Mouse (Mus musculus) heart, postnatal 0 days (tissue): Measurements from ENCODE around the gene C8b. TPM values are rescaled to one million over a fixed set of nuclear protein-coding genes. Genes with fewer than 3 reads are reported as not detected.

Experiments used
- ATAC-seq: fragments of 200-750 bp; cut with Nextera tagmentation; 2 replicates; pipeline ENCODE4 v1.8.0; 2017; ENCODE audit warnings: low read depth, moderate number of reproducible peaks, moderate library complexity; ENCODE audit not compliant: insufficient read depth
- DNase-seq: peaks from one replicate; pipeline ENCODE4 v3.0.0-alpha.2; 2016; ENCODE audit warnings: low spot score
- H3K27ac ChIP-seq: fragments of 300-500 bp; sonication (generic); 2 replicates; pipeline ENCODE4 v1.5.1; 2014; ENCODE audit warnings: low read depth, mild to moderate bottlenecking
- H3K27me3 ChIP-seq: fragments of 300-500 bp; sonication (generic); 2 replicates; pipeline ENCODE4 v1.6.1; 2014; ENCODE audit warnings: low read length, mixed read lengths; ENCODE audit not compliant: control insufficient read depth, insufficient read depth
- H3K36me3 ChIP-seq: fragments of 300-500 bp; sonication (generic); replicated peaks from 2 replicates; pipeline ENCODE4 v1.6.1; 2014; ENCODE audit warnings: low read length, mixed read lengths; ENCODE audit not compliant: control insufficient read depth, insufficient read depth
- H3K4me1 ChIP-seq: fragments of 300-500 bp; sonication (generic); 2 replicates; pipeline ENCODE4 v1.6.1; 2014; ENCODE audit warnings: antibody characterized with exemption; ENCODE audit not compliant: control insufficient read depth, insufficient read depth
- H3K4me2 ChIP-seq: fragments of 300-500 bp; sonication (generic); 2 replicates; pipeline ENCODE4 v1.6.1; 2014; ENCODE audit warnings: low read depth, mild to moderate bottlenecking, low read length, moderate library complexity
- H3K4me3 ChIP-seq: fragments of 300-500 bp; sonication (generic); 2 replicates; pipeline ENCODE4 v1.5.1; 2014; ENCODE audit warnings: low read depth, low read length
- H3K9ac ChIP-seq: fragments of 300-500 bp; sonication (generic); replicated peaks from 2 replicates; pipeline ENCODE4 v1.6.1; 2014; ENCODE audit warnings: low read depth, low read length, mixed read lengths
- H3K9me3 ChIP-seq: fragments of 300-500 bp; sonication (generic); replicated peaks from 2 replicates; pipeline ENCODE4 v1.6.1; 2016; ENCODE audit warnings: low read length; ENCODE audit not compliant: control insufficient read depth
- CTCF ChIP-seq: IDR thresholded peaks from 2 replicates; pipeline ENCODE4 v1.5.1; 2016; ENCODE audit warnings: antibody characterized with exemption, control low read depth, low read depth
- EP300 ChIP-seq: IDR thresholded peaks from 2 replicates; pipeline ENCODE4 v1.6.1; 2016; ENCODE audit warnings: antibody characterized with exemption, low read depth
- WGBS: fragments of 180-500 bp; shearing (Covaris S2); extraction: QIAGEN DNeasy Blood & Tissue Kit; methylation state at CpG from one replicate; pipeline ENCODE4 v1.1.7; 2014; 5-methylcytosine and 5-hydroxymethylcytosine counted together
- polyA plus RNA-seq: library from polyadenylated mRNA; unstranded; fragments of >200 nt; fragmentation: Nextera tagmentation; extraction: Ambion mirVana; gene quantifications from 2 replicates; pipeline ENCODE4 v1.2.1, GENCODE M21; 2015
- total RNA-seq: library from RNA; depleted of rRNA; stranded (reverse); fragments of >200 nt; gene quantifications from 2 replicates; pipeline ENCODE4 v1.2.3, GENCODE M21; 2014; ENCODE audit warnings: low replicate concordance

The C8b gene
- total and polyA plus RNA-seq, 2 experiments from 2014 or later: not detected

DNA sequence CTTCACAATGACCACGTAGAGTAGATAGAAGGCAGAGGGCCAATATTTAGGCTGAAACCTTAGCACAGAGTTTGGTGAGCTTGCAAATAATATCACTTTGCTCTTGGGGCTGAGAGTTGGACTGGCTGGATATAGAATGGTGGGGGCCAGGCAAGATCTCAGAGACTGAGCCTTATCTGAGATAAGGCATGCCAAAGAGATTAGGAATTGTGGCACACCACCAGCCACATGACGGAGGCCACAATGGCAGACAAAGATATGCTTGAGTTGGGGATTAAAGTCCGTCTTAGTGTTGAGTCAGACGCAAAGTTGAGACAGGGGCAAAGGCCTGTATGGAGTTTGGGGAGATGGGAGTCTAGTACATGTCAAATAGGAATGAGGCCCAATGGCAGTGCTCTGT lies 26.0 kb downstream of the C8b start:
- no peak overlapping the region for H3K9ac ChIP-seq
- ATAC-seq: no peak
- no peaks in the 10 kb centered on the region for H3K9me3 ChIP-seq
- H3K4me2 ChIP-seq: no peak overlapping the region
- WGBS: 63% methylated on average over 4 of the region's 4 CpGs
- no peaks in the 10 kb centered on the region for H3K36me3 ChIP-seq
- H3K27ac ChIP-seq: no peak overlapping the region
- H3K4me3 ChIP-seq: no peak overlapping the region
- no peaks in the 10 kb centered on the region for H3K27me3 ChIP-seq
- DNase-seq: no peak
- H3K4me1 ChIP-seq: no peaks in the 10 kb centered on the region
- TF ChIP-seq CTCF (no peak), EP300 (no peak)

DNA sequence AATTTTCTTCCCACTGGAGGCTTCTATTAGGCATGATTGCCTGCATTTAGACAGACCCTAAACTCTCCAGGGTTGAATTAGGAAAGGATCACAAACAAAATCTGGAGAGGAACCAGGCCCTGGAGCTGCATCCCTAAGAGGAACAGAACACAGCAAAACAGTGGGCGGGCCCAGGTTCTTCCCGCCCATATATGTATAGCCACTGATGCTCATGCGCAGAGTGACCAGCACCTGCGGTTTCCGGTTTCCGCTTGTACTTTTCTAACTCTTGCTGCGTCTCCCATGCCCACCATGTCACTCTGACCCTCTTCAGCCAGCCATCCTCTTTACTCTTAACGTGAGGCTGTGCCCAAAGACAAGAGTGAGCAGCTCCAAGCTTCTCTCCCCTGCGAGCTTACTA lies 32.8 kb downstream of the C8b start:
- no peak for ATAC-seq
- WGBS: 82% methylated on average over 9 of the region's 9 CpGs

GRCm38 (mm10) chr4:104801625-104802024 lies 35.5 kb downstream of the C8b start:
- ATAC-seq: no peak
- WGBS: 90% methylated on average over 3 of the region's 3 CpGs
- no peak for TF ChIP-seq EP300
- TF ChIP-seq CTCF: no peak

More for the DNA sequence above, 32.8 kb downstream of the C8b start:
- Histone ChIP-seq H3K4me1 (no peaks in the 10 kb centered on the region), H3K27me3 (no peaks in the 10 kb centered on the region), H3K27ac (no peak overlapping the region), H3K9me3 (no peaks in the 10 kb centered on the region), H3K36me3 (no peaks in the 10 kb centered on the region), H3K4me3 (no peak overlapping the region), H3K9ac (no peak overlapping the region), H3K4me2 (no peak overlapping the region)
- TF ChIP-seq CTCF (no peak), EP300 (no peak)
- DNase-seq: no peak

GRCm38 (mm10) chr4:104804100-104804499 lies 38.0 kb downstream of the C8b start:
- no peaks in the 10 kb centered on the region for H3K27me3 ChIP-seq
- TF ChIP-seq EP300: no peak
- no peak for TF ChIP-seq CTCF
- H3K27ac ChIP-seq: no peak overlapping the region
- no peak for ATAC-seq
- H3K9ac ChIP-seq: no peak overlapping the region
- no peak overlapping the region for H3K4me2 ChIP-seq
- WGBS: 69% methylated on average over 4 of the region's 4 CpGs
- H3K36me3 ChIP-seq: no peaks in the 10 kb centered on the region
- no peak overlapping the region for H3K4me3 ChIP-seq
- H3K4me1 ChIP-seq: no peaks in the 10 kb centered on the region
- no peak for DNase-seq
- H3K9me3 ChIP-seq: no peaks in the 10 kb centered on the region

More at GRCm38 (mm10) chr4:104801625-104802024, 35.5 kb downstream of the C8b start:
- no peaks in the 10 kb centered on the region for H3K9me3 ChIP-seq
- H3K4me1 ChIP-seq: no peaks in the 10 kb centered on the region
- H3K36me3 ChIP-seq: no peaks in the 10 kb centered on the region
- DNase-seq: no peak
- no peak overlapping the region for H3K27ac ChIP-seq
- no peaks in the 10 kb centered on the region for H3K27me3 ChIP-seq
- H3K4me3 ChIP-seq: no peak overlapping the region
- no peak overlapping the region for H3K4me2 ChIP-seq
- H3K9ac ChIP-seq: no peak overlapping the region

DNA sequence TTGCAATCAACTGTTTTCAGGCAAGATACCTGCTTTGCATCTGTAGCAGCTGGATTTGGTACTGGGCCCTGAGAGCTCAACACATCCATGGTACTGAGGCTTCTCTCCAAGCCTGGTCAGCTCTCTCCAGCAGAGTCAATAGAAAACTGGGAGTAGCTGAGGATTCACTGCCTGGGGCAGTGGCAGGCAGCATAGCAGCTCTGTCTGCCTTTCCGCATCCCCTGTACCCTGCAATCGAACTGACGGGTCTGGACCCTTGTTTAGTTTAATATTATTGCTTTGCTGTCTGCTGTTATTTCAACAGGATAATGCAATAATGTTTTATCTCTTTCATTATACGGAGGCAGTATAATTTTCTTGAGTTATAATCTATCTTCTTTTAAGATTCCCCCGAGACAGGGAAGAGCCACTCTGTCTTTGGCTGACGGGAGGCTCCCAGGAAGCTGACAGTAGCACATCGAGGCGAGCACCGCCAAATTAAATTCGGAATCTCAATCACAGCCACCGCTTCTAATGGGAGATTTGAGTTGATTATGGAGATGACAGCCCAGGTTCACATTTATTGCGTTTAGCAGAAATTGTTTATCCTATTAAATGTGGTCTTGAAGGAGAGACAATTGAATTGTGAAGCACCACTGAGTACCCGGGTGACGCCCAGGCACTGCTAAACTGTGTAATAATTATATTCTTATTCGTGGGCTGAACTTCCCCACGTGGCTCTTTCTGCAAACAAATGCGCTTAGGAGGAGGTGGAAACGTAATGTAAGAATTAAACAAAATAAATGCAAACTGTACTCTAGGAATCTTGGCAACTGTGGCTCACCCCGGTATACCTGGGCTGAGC lies 39.5 kb downstream of the C8b start:
- H3K27ac ChIP-seq: no peak overlapping the region
- no peak overlapping the region for H3K4me2 ChIP-seq
- no peaks in the 10 kb centered on the region for H3K4me1 ChIP-seq
- no peak for DNase-seq
- H3K27me3 ChIP-seq: no peaks in the 10 kb centered on the region
- TF ChIP-seq CTCF (no peak), EP300 (no peak)
- 83% methylated on average over 19 of the region's 19 CpGs for WGBS
- no peaks in the 10 kb centered on the region for H3K36me3 ChIP-seq
- H3K9me3 ChIP-seq: no peaks in the 10 kb centered on the region
- no peak for ATAC-seq
- no peak overlapping the region for H3K4me3 ChIP-seq
- H3K9ac ChIP-seq: no peak overlapping the region
